Mouse (Mus musculus) CH12.LX (cell line): ENCODE results near the gene Phf21a. TPM values are rescaled to one million over a fixed set of nuclear protein-coding genes. Genes with fewer than 3 reads are reported as not detected.
"Not testable (repeated sequence)": the region's sequence is repeated elsewhere in the genome, so short reads cannot be mapped to it uniquely, and the experiment has no call there.

Experiments used
- DNase-seq: peaks from one replicate; pipeline ENCODE4 v3.0.0-alpha.2; 2013; ENCODE audit errors: extremely low read depth
- H3K27ac ChIP-seq: 2 replicates; pipeline ENCODE4 v1.5.1; 2012; ENCODE audit warnings: low read depth, mild to moderate bottlenecking, control low read depth, moderate library complexity; ENCODE audit not compliant: insufficient read depth
- H3K27me3 ChIP-seq: replicated peaks from 2 replicates; pipeline ENCODE3; 2012; ENCODE audit warnings: inconsistent platforms
- H3K36me3 ChIP-seq, 2 experiments: replicated peaks in 1 of 2; 2 replicates each; pipeline versions ENCODE3 to v1.6.1; 2012; ENCODE audit warnings: inconsistent platforms in 1 of 2, low read length in 1 of 2, mild to moderate bottlenecking in 1 of 2, mixed read lengths in 1 of 2, moderate library complexity in 1 of 2; ENCODE audit not compliant: control insufficient read depth in 1 of 2, insufficient read depth in 1 of 2
- H3K4me1 ChIP-seq, 2 experiments: 2 replicates each; pipeline ENCODE4 v1.6.1; 2012; ENCODE audit warnings: inconsistent platforms in 1 of 2, moderate library complexity in 1 of 2; ENCODE audit not compliant: insufficient read depth in 2 of 2, control insufficient read depth in 1 of 2
- H3K4me2 ChIP-seq: 2 replicates; pipeline ENCODE4 v1.6.1; 2012; ENCODE audit warnings: low read depth, mild to moderate bottlenecking, control low read depth; ENCODE audit not compliant: poor library complexity, insufficient read depth, severe bottlenecking
- H3K4me3 ChIP-seq, 3 experiments: fragments of 150-350 bp in 1 of 3; sonication (generic) in 1 of 3; replicated peaks in 1 of 3; 2 replicates each; pipeline versions ENCODE3 to v1.5.1; 2011 to 2012; ENCODE audit warnings: low read depth in 2 of 3, low read length in 2 of 3, mild to moderate bottlenecking in 2 of 3, moderate library complexity in 2 of 3, control low read depth in 1 of 3, improper control_type of control experiment in 1 of 3, inconsistent platforms in 1 of 3, mixed read lengths in 1 of 3; ENCODE audit not compliant: poor library complexity in 1 of 3
- H3K79me2 ChIP-seq: replicated peaks from 2 replicates; pipeline ENCODE4 v1.6.1; 2012; ENCODE audit warnings: mild to moderate bottlenecking, moderate library complexity; ENCODE audit not compliant: control insufficient read depth, poor library complexity, insufficient read depth, severe bottlenecking; ENCODE audit errors: extremely low read depth
- H3K9ac ChIP-seq: 2 replicates; pipeline ENCODE4 v1.6.1; 2012; ENCODE audit warnings: low read depth, mild to moderate bottlenecking, control low read depth, moderate library complexity; ENCODE audit not compliant: insufficient read depth
- H3K9me3 ChIP-seq: replicated peaks from 2 replicates; pipeline ENCODE3; 2012; ENCODE audit warnings: low read length, inconsistent platforms, mixed read lengths
- BHLHE40 ChIP-seq: IDR thresholded peaks from 2 replicates; pipeline ENCODE4 v1.6.1; 2011; ENCODE audit warnings: mild to moderate bottlenecking, low read depth, low read length, improper control_type of control experiment
- CHD1 ChIP-seq: IDR thresholded peaks from 2 replicates; pipeline ENCODE4 v1.6.1; 2012; ENCODE audit warnings: low read depth, low read length, improper control_type of control experiment, inconsistent platforms
- E2F4 ChIP-seq: IDR thresholded peaks from 2 replicates; pipeline ENCODE4 v1.6.1; 2011; ENCODE audit warnings: low read depth, low read length, improper control_type of control experiment; ENCODE audit not compliant: insufficient replicate concordance
- ELF1 ChIP-seq: IDR thresholded peaks from 2 replicates; pipeline ENCODE4 v1.6.1; 2014; ENCODE audit warnings: low read depth, mild to moderate bottlenecking, inconsistent platforms, low read length, improper control_type of control experiment
- EP300 ChIP-seq: IDR thresholded peaks from 2 replicates; pipeline ENCODE4 v1.6.1; 2011; ENCODE audit warnings: low read length, improper control_type of control experiment
- ETS1 ChIP-seq: conservative IDR thresholded peaks from 2 replicates; pipeline ENCODE4 v1.6.1; 2012; ENCODE audit warnings: low read depth, mild to moderate bottlenecking, inconsistent platforms, low read length, improper control_type of control experiment, moderate library complexity
- GABPA ChIP-seq: IDR thresholded peaks from 2 replicates; pipeline ENCODE4 v1.6.1; 2012; ENCODE audit warnings: low read depth, low read length, improper control_type of control experiment, inconsistent platforms; ENCODE audit not compliant: insufficient replicate concordance
- IRF4 ChIP-seq: IDR thresholded peaks from 2 replicates; pipeline ENCODE4 v1.6.1; 2014; ENCODE audit warnings: low read depth, mild to moderate bottlenecking, inconsistent platforms, low read length, improper control_type of control experiment
- JUN ChIP-seq: IDR thresholded peaks from 2 replicates; pipeline ENCODE4 v1.6.1; 2011; ENCODE audit warnings: low read depth, mild to moderate bottlenecking, low read length, improper control_type of control experiment, moderate library complexity; ENCODE audit not compliant: insufficient read depth
- JUND ChIP-seq: conservative IDR thresholded peaks from 2 replicates; pipeline ENCODE4 v1.6.1; 2011; ENCODE audit warnings: low read depth, low read length, improper control_type of control experiment
- MAFK ChIP-seq: IDR thresholded peaks from 2 replicates; pipeline ENCODE4 v1.6.1; 2011; ENCODE audit warnings: low read length, improper control_type of control experiment; ENCODE audit not compliant: insufficient replicate concordance
- MXI1 ChIP-seq: IDR thresholded peaks from 2 replicates; pipeline ENCODE4 v1.6.1; 2011; ENCODE audit warnings: mild to moderate bottlenecking, low read depth, low read length, improper control_type of control experiment
- NRF1 ChIP-seq: IDR thresholded peaks from 2 replicates; pipeline ENCODE4 v1.6.1; 2014; ENCODE audit warnings: low read depth, mild to moderate bottlenecking, inconsistent platforms, low read length, improper control_type of control experiment, moderate library complexity
- PAX5 ChIP-seq: IDR thresholded peaks from 2 replicates; pipeline ENCODE4 v1.6.1; 2012; ENCODE audit warnings: low read length, inconsistent platforms, mixed read lengths
- POLR2A ChIP-seq: IDR thresholded peaks from 2 replicates; pipeline ENCODE4 v1.6.1; 2011; ENCODE audit warnings: low read depth, mild to moderate bottlenecking, improper control_type of control experiment, low read length
- RCOR1 ChIP-seq: conservative IDR thresholded peaks from 2 replicates; pipeline ENCODE4 v1.6.1; 2012; ENCODE audit warnings: low read depth, mild to moderate bottlenecking, inconsistent platforms, low read length, improper control_type of control experiment
- SIN3A ChIP-seq: IDR thresholded peaks from 2 replicates; pipeline ENCODE4 v1.6.1; 2012; ENCODE audit warnings: low read length, improper control_type of control experiment, inconsistent platforms
- TBP ChIP-seq: conservative IDR thresholded peaks from 2 replicates; pipeline ENCODE4 v1.6.1; 2011; ENCODE audit warnings: low read depth, low read length, improper control_type of control experiment
- TCF12 ChIP-seq: IDR thresholded peaks from 2 replicates; pipeline ENCODE4 v1.6.1; 2014; ENCODE audit warnings: low read depth, mild to moderate bottlenecking, inconsistent platforms, low read length, improper control_type of control experiment
- UBTF ChIP-seq: IDR thresholded peaks from 2 replicates; pipeline ENCODE4 v1.6.1; 2012; ENCODE audit warnings: low read depth, mild to moderate bottlenecking, inconsistent platforms, low read length, improper control_type of control experiment, moderate library complexity
- USF2 ChIP-seq: conservative IDR thresholded peaks from 2 replicates; pipeline ENCODE4 v1.6.1; 2011; ENCODE audit warnings: low read depth, low read length, improper control_type of control experiment
- ZC3H11A ChIP-seq: IDR thresholded peaks from 2 replicates; pipeline ENCODE4 v1.6.1; 2012; ENCODE audit warnings: low read depth, mild to moderate bottlenecking, inconsistent platforms, low read length, improper control_type of control experiment
- dilution Hi-C: fragments of 300-500 bp; cut with MboI; formaldehyde crosslinking; loops from 2 replicates; pipeline ENCODE4 v1.14.3; 2020; ENCODE audit warnings: low sequenced_read_pairs; ENCODE audit not compliant: extremely low pct_unique_long_range_greater_than_20kb, extremely low pct_ligation_motif_present
- in situ Hi-C: fragments of 300-500 bp; cut with MboI; formaldehyde crosslinking; loops from 3 replicates; pipeline ENCODE4 v1.14.3; 2019; ENCODE audit warnings: low sequenced_read_pairs, low pct_ligation_motif_present, low pct_unique_long_range_greater_than_20kb, mixed read lengths
- polyA plus RNA-seq: library from polyadenylated mRNA; unstranded; fragments of >175 nt; gene quantifications from 2 replicates; pipeline ENCODE4 v1.2.1, GENCODE M21; 2012; ENCODE audit warnings: low read depth; ENCODE audit not compliant: insufficient read length
- total RNA-seq, 2 experiments: library from RNA; depleted of rRNA; stranded (reverse); fragments of 300-350 nt in 1 of 2; fragments of >200 nt in 1 of 2; gene quantifications; 2 replicates each; pipeline ENCODE4 v1.2.3; 2012 to 2014

Phf21a gene
- total and polyA plus RNA-seq, 3 experiments = 10.2 to 24.5 (median 12.0) TPM

DNA sequence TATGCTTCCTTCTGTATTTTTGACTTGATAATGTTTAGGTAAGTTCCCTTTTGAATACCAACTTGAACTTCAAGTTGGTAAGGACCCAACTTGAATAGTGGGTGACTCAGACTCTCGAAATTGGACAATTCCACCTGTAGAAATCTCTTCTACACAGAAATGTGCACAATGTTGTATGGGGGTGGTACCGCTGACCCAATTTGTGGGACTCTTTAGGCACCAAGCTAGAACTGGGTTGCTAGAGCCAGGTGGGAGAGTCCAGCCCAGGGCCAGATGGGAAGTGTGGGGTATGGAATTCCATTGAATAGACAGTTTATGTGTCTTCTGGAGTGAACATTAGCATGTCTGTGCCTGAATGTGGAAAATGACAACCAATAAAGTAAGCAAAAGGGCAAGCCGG is 302.6 kb downstream of the Phf21a start:
- Histone ChIP-seq H3K36me3 (peaks cover 0 to under 1% of the 10 kb centered on the region in 2 experiments), H3K27me3 (no peaks in the 10 kb centered on the region), H3K9ac (no peak overlapping the region), H3K4me2 (no peak overlapping the region), H3K27ac (no peak overlapping the region), H3K9me3 (peaks cover 2% of the 10 kb centered on the region)
- in situ Hi-C loops = no loop called here
- TF ChIP-seq RCOR1 (no peak), JUN (no peak), PAX5 (no peak), TBP (no peak), MXI1 (no peak), GABPA (no peak), ETS1 (no peak), MAFK (no peak), SIN3A (no peak), ZC3H11A (no peak), CHD1 (no peak), JUND (no peak), USF2 (no peak), BHLHE40 (no peak), E2F4 (no peak), UBTF (no peak), EP300 (no peak), ELF1 (no peak)
- TF ChIP-seq, all 38 proteins: peak for 0
- H3K4me1 ChIP-seq = peaks cover 15 to 25% of the 10 kb centered on the region in 2 experiments
- no peak overlapping the region for H3K4me3 ChIP-seq
- no peaks in the 10 kb centered on the region for H3K79me2 ChIP-seq
- no peak for DNase-seq
- dilution Hi-C loops = no loop called here

DNA sequence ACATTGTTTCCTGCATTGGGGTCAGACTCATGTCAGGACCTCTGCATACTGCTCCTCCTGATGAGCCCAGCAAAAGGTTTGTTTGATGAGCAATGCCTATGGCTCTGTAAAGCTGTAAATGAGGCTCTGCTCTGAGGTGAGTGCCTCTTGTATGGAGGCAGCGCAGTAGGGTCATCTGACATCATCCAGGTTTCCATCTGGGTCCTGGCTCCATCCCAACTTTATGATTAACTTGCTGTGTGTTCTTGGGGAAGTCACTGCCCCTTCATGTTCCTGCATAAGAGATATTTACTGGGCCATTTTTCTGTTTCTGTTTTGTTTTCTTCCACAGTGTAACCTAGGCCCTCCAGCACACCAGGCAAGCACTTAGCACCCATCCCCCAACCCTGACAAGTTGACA is 304.5 kb downstream of the Phf21a start:
- no peak overlapping the region for H3K4me3 ChIP-seq
- dilution Hi-C loops = no loop called here
- H3K27me3 ChIP-seq = no peaks in the 10 kb centered on the region
- H3K9ac ChIP-seq = no peak overlapping the region
- no peak for DNase-seq
- no peaks in the 10 kb centered on the region for H3K79me2 ChIP-seq
- in situ Hi-C loops = no loop called here
- no peak overlapping the region for H3K27ac ChIP-seq
- H3K9me3 ChIP-seq = peaks cover 10% of the 10 kb centered on the region
- H3K4me2 ChIP-seq = no peak overlapping the region
- TF ChIP-seq POLR2A = no peak
- TF ChIP-seq TCF12 = no peak
- no peak for TF ChIP-seq IRF4
- TF ChIP-seq NRF1 = no peak
- H3K36me3 ChIP-seq = peaks cover 0 to 2% of the 10 kb centered on the region in 2 experiments
- H3K4me1 ChIP-seq = peaks cover 10 to 13% of the 10 kb centered on the region in 2 experiments

DNA sequence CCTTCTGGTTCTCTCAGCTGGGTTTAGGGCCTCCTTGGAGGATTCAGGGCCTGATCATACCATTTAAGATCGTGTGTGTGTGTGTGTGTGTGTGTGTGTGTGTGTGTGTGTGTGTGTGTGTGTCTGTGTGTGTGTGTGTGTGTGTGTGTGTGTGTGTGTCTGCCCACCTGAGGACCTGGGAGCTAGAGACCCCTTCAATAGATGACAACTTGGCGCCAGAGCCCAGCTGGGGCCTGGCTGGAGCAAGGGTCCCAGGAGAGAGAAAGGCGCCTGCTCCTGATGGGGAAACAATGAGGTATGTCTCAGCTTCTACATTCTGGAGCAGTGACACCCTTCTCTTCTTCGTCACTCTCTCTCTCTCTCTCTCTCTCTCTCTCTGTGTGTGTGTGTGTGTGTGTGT is 307.0 kb downstream of the Phf21a start:
- H3K4me1 ChIP-seq = peaks cover 0 to 27% of the 10 kb centered on the region in 2 experiments; a peak in 3 of 4 replicates
- H3K27me3 ChIP-seq, in situ Hi-C loops, H3K9ac ChIP-seq, H3K27ac ChIP-seq, dilution Hi-C loops, H3K4me2 ChIP-seq, H3K4me3 ChIP-seq, H3K9me3 ChIP-seq, H3K79me2 ChIP-seq, DNase-seq: not testable (repeated sequence)
- peaks cover 8 to 23% of the 10 kb centered on the region in 2 experiments for H3K36me3 ChIP-seq
